Mouse (Mus musculus): ENCODE measurements around the gene Arap2. TPM values are rescaled to one million over a fixed set of nuclear protein-coding genes. Genes with fewer than 3 reads are reported as not detected.
A peak's percentile ranks its signal among the peaks of the same experiment; 100 is the strongest.

Gene Arap2
- polyA plus RNA-seq, 1 experiment from 2014 or later: 2.0 TPM

DNA sequence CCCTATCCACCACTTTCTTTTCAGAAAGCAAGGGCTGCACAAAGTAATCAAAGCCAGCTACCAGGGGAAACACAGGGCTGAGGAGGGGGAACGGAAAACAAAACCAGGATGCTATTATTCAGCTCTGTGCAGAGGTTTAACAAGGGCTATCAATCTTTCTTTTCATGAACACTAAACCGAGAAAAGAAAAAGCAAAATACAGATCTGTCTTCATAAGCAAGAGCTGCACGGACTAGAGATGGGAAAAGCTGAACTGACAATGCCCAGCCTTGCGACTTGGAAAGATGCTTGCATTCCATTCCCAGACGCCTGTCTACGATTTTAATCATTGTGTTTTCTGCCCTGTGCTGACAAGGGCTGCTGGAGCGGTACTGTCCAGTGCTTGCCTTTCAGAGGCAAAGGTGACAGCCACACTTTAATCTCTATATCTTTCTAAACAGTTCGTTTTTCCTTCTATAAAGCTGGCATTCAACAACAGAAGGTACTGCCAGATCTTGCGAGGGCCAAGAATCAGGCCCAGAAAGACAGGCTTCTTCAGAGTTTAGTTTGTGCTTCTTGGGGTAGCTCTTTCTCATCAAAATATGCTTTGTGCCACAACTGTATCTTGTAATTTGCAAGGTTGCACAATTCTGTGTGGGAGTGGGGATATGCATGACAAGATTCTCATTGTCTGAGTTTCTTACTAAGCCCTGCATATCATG is 93.1 kb downstream of the Arap2 start:
- Histone ChIP-seq H3K27me3 (replicated peaks; ENCODE audit: control insufficient read depth, insufficient read depth, low read length) (no peaks in the 10 kb centered on the region), H3K4me3 (ENCODE audit: low read depth, low read length) (no peak overlapping the region), H3K4me1 (ENCODE audit: control insufficient read depth, insufficient read depth, low read length) (peaks cover 5% of the 10 kb centered on the region; the same call in 1 of the 2 replicates), H3K27ac (ENCODE audit: low read depth, low read length) (0 out of 2 replicates have a peak overlapping the region, but pooled peaks have one; percentile 3), H3K9ac (ENCODE audit: low read length) (peak overlapping the region; percentile 37; the same call in 1 of the 2 replicates), H3K9me3 (replicated peaks; ENCODE audit: control insufficient read depth, low read length) (no peaks in the 10 kb centered on the region), H3K4me2 (ENCODE audit: low read length) (peak overlapping the region; percentile 26), H3K36me3 (ENCODE audit: control insufficient read depth, insufficient read depth, low read length) (no peaks in the 10 kb centered on the region)
- WGBS: 17% methylated on average over 9 of the region's 9 CpGs
- peak; percentile 37 for ATAC-seq
- peak; percentile 24 for DNase-seq (ENCODE audit: low spot score)

DNA sequence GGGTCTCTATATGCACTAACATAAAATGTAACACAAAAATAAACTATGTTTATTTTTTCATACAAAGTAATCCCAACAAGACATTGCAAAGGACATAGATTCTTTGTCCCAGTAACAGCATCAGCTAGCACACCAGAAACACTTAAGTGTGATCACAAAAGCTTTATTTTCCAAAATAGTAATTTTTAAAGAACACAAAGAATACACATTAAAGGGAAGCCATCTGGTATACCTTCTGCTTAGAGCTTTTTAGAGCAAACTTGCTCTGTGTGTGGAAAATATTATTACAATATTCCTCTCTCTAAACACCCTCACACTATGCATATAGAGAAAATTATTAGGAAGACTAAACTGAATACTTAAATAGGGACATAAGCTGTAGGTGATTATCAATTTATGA is 100.6 kb downstream of the Arap2 start:
- no peak overlapping the region for H3K4me2 ChIP-seq (ENCODE audit: low read length)
- ATAC-seq (no peak), DNase-seq (ENCODE audit: low spot score) (peak; percentile 27)
- no peaks in the 10 kb centered on the region for H3K4me1 ChIP-seq (ENCODE audit: control insufficient read depth, insufficient read depth, low read length)
- H3K36me3 ChIP-seq (ENCODE audit: control insufficient read depth, insufficient read depth, low read length): no peaks in the 10 kb centered on the region
- no peaks in the 10 kb centered on the region for H3K27me3 ChIP-seq (replicated peaks; ENCODE audit: control insufficient read depth, insufficient read depth, low read length)
- no peak overlapping the region for H3K27ac ChIP-seq (ENCODE audit: low read depth, low read length)
- H3K9ac ChIP-seq (ENCODE audit: low read length): no peak overlapping the region
- H3K4me3 ChIP-seq (ENCODE audit: low read depth, low read length): no peak overlapping the region
- no peaks in the 10 kb centered on the region for H3K9me3 ChIP-seq (replicated peaks; ENCODE audit: control insufficient read depth, low read length)

DNA sequence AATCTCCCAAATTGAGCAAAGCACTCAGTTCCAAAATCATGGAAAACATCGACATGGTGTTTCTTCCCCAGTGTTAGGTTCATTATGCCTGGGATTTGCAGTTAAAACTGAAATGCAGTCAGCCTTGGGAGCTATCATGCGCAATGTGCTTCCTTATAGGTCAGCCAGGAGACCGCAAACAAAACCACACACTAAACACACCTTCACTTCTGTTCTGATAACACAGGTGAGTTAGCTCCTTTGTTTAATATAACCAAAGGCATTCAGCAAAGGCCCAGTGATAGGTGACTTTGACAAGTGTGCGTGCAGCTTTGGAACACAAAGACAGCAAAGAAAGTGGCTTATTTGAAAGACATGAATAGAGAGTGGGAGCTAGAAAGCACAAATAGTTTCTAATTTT is 101.1 kb downstream of the Arap2 start:
- ATAC-seq (no peak), DNase-seq (ENCODE audit: low spot score) (no peak)
- Histone ChIP-seq H3K4me2 (ENCODE audit: low read length) (no peak overlapping the region), H3K9ac (ENCODE audit: low read length) (no peak overlapping the region), H3K27me3 (replicated peaks; ENCODE audit: control insufficient read depth, insufficient read depth, low read length) (no peaks in the 10 kb centered on the region), H3K4me3 (ENCODE audit: low read depth, low read length) (no peak overlapping the region), H3K27ac (ENCODE audit: low read depth, low read length) (no peak overlapping the region), H3K36me3 (ENCODE audit: control insufficient read depth, insufficient read depth, low read length) (no peaks in the 10 kb centered on the region), H3K4me1 (ENCODE audit: control insufficient read depth, insufficient read depth, low read length) (no peaks in the 10 kb centered on the region), H3K9me3 (replicated peaks; ENCODE audit: control insufficient read depth, low read length) (no peaks in the 10 kb centered on the region)
- WGBS: 75% methylated on average over 4 of the region's 4 CpGs

- H3K9ac ChIP-seq (ENCODE audit: low read length): no peak overlapping the region
- H3K36me3 ChIP-seq (ENCODE audit: control insufficient read depth, insufficient read depth, low read length): no peaks in the 10 kb centered on the region
- H3K4me1 ChIP-seq (ENCODE audit: control insufficient read depth, insufficient read depth, low read length): no peaks in the 10 kb centered on the region
- H3K4me3 ChIP-seq (ENCODE audit: low read depth, low read length): no peak overlapping the region
- 63% methylated on average over 1 of the region's 1 CpGs for WGBS
- DNase-seq (ENCODE audit: low spot score) (peak; percentile 31), ATAC-seq (no peak)
- no peaks in the 10 kb centered on the region for H3K27me3 ChIP-seq (replicated peaks; ENCODE audit: control insufficient read depth, insufficient read depth, low read length)
- no peak overlapping the region for H3K4me2 ChIP-seq (ENCODE audit: low read length)
- no peak overlapping the region for H3K27ac ChIP-seq (ENCODE audit: low read depth, low read length)
- no peaks in the 10 kb centered on the region for H3K9me3 ChIP-seq (replicated peaks; ENCODE audit: control insufficient read depth, low read length)
Measured at GRCm38 (mm10) chr5:62663206-62663605, 102.8 kb downstream of the Arap2 start.

GRCm38 (mm10) chr5:62653924-62654323 is 112.0 kb downstream of the Arap2 start:
- no peak overlapping the region for H3K9ac ChIP-seq (ENCODE audit: low read length)
- no peaks in the 10 kb centered on the region for H3K27me3 ChIP-seq (replicated peaks; ENCODE audit: control insufficient read depth, insufficient read depth, low read length)
- ATAC-seq (no peak), DNase-seq (ENCODE audit: low spot score) (peak; percentile 19)
- H3K27ac ChIP-seq (ENCODE audit: low read depth, low read length): no peak overlapping the region
- no peaks in the 10 kb centered on the region for H3K4me1 ChIP-seq (ENCODE audit: control insufficient read depth, insufficient read depth, low read length)
- H3K4me2 ChIP-seq (ENCODE audit: low read length): no peak overlapping the region
- no peaks in the 10 kb centered on the region for H3K9me3 ChIP-seq (replicated peaks; ENCODE audit: control insufficient read depth, low read length)
- WGBS: 71% methylated on average over 5 of the region's 5 CpGs
- H3K36me3 ChIP-seq (ENCODE audit: control insufficient read depth, insufficient read depth, low read length): no peaks in the 10 kb centered on the region
- no peak overlapping the region for H3K4me3 ChIP-seq (ENCODE audit: low read depth, low read length)

DNA sequence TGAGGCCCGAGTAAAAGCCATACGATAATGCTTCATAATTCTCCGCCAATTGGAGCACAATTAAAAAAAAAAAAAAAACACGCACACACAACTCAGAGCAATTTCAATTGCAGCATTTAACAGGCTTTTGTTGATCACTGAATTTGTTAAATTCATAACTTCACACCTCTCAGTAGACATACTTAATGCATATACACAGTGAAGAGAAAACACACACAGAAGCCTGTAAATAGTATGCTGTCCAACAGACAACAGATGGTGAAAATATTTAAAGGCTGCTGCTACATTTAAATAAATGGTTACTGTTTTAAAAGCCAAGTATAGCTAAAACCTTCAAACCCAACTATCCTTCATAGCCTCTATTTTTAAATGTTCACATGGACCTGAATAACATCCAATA is 123.6 kb downstream of the Arap2 start:
- ATAC-seq: peak; percentile 65; the same call in 1 of the 2 replicates
- WGBS: 80% methylated on average over 4 of the region's 4 CpGs

DNA sequence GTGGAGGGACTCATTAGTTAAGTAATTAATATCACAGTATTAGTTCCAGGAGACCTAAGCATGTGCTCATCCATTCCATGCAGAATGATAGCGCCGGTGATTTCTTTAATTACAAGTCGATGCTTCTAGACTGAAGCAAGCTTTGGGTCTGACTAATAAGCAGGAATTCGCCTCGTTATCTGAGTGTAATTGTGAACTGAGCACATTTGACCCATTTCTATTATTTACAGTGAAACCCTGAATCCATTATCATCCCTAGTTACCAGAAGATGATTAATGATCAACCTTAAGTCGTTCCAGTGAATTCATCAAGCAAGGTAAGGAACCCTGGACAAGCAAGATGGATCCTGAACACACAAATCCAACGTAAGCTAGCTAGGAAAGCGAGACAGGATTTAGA is 125.5 kb downstream of the Arap2 start:
- Histone ChIP-seq H3K9me3 (replicated peaks; ENCODE audit: control insufficient read depth, low read length) (no peaks in the 10 kb centered on the region), H3K4me3 (ENCODE audit: low read depth, low read length) (no peak overlapping the region), H3K27me3 (replicated peaks; ENCODE audit: control insufficient read depth, insufficient read depth, low read length) (no peaks in the 10 kb centered on the region), H3K4me2 (ENCODE audit: low read length) (no peak overlapping the region), H3K9ac (ENCODE audit: low read length) (no peak overlapping the region), H3K36me3 (ENCODE audit: control insufficient read depth, insufficient read depth, low read length) (no peaks in the 10 kb centered on the region), H3K27ac (ENCODE audit: low read depth, low read length) (no peak overlapping the region), H3K4me1 (ENCODE audit: control insufficient read depth, insufficient read depth, low read length) (peaks cover 2% of the 10 kb centered on the region; the same call in 1 of the 2 replicates)
- DNase-seq (ENCODE audit: low spot score) (no peak), ATAC-seq (no peak)
- WGBS: 34% methylated on average over 8 of the region's 8 CpGs

More for the DNA sequence above, 123.6 kb downstream of the Arap2 start:
- Histone ChIP-seq H3K36me3 (ENCODE audit: control insufficient read depth, insufficient read depth, low read length) (no peaks in the 10 kb centered on the region), H3K4me1 (ENCODE audit: control insufficient read depth, insufficient read depth, low read length) (peaks cover 2% of the 10 kb centered on the region; the same call in 1 of the 2 replicates), H3K4me2 (ENCODE audit: low read length) (no peak overlapping the region), H3K4me3 (ENCODE audit: low read depth, low read length) (no peak overlapping the region), H3K9me3 (replicated peaks; ENCODE audit: control insufficient read depth, low read length) (no peaks in the 10 kb centered on the region), H3K9ac (ENCODE audit: low read length) (no peak overlapping the region), H3K27ac (ENCODE audit: low read depth, low read length) (no peak overlapping the region), H3K27me3 (replicated peaks; ENCODE audit: control insufficient read depth, insufficient read depth, low read length) (no peaks in the 10 kb centered on the region)
- DNase-seq (ENCODE audit: low spot score): peak; percentile 61

DNA sequence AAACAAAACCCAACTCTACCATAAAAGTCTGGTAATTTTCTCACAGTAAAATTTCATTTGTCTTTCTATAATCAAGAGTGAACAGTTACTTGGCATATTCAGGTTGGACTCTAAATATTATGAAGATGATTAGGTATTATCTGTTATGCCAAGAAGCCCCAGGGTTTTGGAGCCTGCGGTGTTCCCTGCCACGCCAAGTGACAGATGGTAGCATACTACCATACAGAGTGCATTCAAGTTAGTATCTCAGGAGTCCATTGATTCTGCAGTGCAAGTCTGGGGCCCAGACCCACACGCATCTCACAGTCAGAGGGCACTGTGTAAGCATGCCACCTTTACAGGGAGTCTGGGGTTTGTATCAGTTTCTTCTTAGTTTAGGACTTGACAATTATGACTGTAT is 129.6 kb downstream of the Arap2 start:
- ATAC-seq (no peak), DNase-seq (ENCODE audit: low spot score) (no peak)
- Histone ChIP-seq H3K27ac (ENCODE audit: low read depth, low read length) (no peak overlapping the region), H3K9ac (ENCODE audit: low read length) (no peak overlapping the region), H3K4me1 (ENCODE audit: control insufficient read depth, insufficient read depth, low read length) (peaks cover 2% of the 10 kb centered on the region; the same call in 1 of the 2 replicates), H3K4me3 (ENCODE audit: low read depth, low read length) (no peak overlapping the region), H3K36me3 (ENCODE audit: control insufficient read depth, insufficient read depth, low read length) (no peaks in the 10 kb centered on the region), H3K4me2 (ENCODE audit: low read length) (no peak overlapping the region), H3K9me3 (replicated peaks; ENCODE audit: control insufficient read depth, low read length) (no peaks in the 10 kb centered on the region), H3K27me3 (replicated peaks; ENCODE audit: control insufficient read depth, insufficient read depth, low read length) (no peaks in the 10 kb centered on the region)
- 72% methylated on average over 3 of the region's 3 CpGs for WGBS

- 76% methylated on average over 5 of the region's 5 CpGs for WGBS
- Histone ChIP-seq H3K9me3 (replicated peaks; ENCODE audit: control insufficient read depth, low read length) (no peaks in the 10 kb centered on the region), H3K4me1 (ENCODE audit: control insufficient read depth, insufficient read depth, low read length) (no peaks in the 10 kb centered on the region), H3K9ac (ENCODE audit: low read length) (no peak overlapping the region), H3K27ac (ENCODE audit: low read depth, low read length) (no peak overlapping the region), H3K36me3 (ENCODE audit: control insufficient read depth, insufficient read depth, low read length) (no peaks in the 10 kb centered on the region), H3K4me3 (ENCODE audit: low read depth, low read length) (no peak overlapping the region), H3K27me3 (replicated peaks; ENCODE audit: control insufficient read depth, insufficient read depth, low read length) (no peaks in the 10 kb centered on the region), H3K4me2 (ENCODE audit: low read length) (no peak overlapping the region)
- no peak for DNase-seq (ENCODE audit: low spot score)
- ATAC-seq: no peak
Measured at GRCm38 (mm10) chr5:62628901-62629300, 137.1 kb downstream of the Arap2 start.

All from forebrain, embryonic 14.5 days (tissue).